Mouse (Mus musculus): ENCODE measurements around the gene Rtn1.

DNA sequence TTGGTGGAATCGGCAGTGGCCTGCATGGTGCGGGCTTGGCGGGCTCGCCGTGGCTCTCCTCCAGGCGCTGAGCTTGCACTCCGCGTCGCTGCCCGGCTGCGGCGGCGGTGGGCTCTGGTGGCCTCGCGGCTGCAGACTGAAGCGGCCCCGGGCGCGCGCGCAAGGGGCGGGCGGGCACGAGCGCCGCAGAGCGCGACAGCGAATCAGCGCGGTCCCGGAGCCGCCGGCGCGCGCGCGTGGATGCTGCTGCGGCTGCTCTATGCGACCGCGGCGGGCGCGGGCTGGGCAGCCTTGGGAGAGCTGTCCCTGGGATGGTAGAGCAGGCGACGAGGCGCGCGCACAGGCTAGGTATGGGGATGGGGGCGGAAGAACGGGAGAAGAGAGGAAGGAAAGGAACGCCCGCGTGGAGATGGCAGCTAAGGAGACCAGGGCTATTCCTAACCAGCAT is 172.3 kb downstream of the Rtn1 start:
- no peak for TF ChIP-seq CTCF (conservative IDR thresholded peaks at IDR 0.05; ENCODE audit: insufficient read depth, insufficient read length, low read depth, low read length)
- TF ChIP-seq POLR2A (IDR thresholded peaks at IDR 0.05; ENCODE audit: low read depth, low read length), result no peak

All from kidney, adult 2 months (tissue).